Mouse (Mus musculus) liver, embryonic 14.5 days (tissue): ENCODE results near the gene Olfr291.

Source experiments
- CTCF ChIP-seq: IDR thresholded peaks from 2 replicates; pipeline ENCODE4 v1.5.1; 2016; ENCODE audit warnings: antibody characterized with exemption, low read depth, control low read depth
- EP300 ChIP-seq: IDR thresholded peaks from 2 replicates; pipeline ENCODE4 v1.6.1; 2016; ENCODE audit warnings: antibody characterized with exemption, low read depth

- TF ChIP-seq CTCF (no peak), EP300 (no peak)
Measured at GRCm38 (mm10) chr7:84806159-84806558, 47.2 kb upstream of the Olfr291 start.
